Mouse (Mus musculus): ENCODE measurements around the gene Fbxl18.

- TF ChIP-seq CTCF (IDR thresholded peaks at IDR 0.05; ENCODE audit: insufficient read depth, low read length) (no peak), POLR2A (IDR thresholded peaks at IDR 0.05; ENCODE audit: borderline replicate concordance, extremely low read depth, low read depth, low read length) (no peak)
Measured at GRCm38 (mm10) chr5:142908941-142909575, 13.8 kb upstream of the Fbxl18 start.

Measured in lung, adult 2 months (tissue).